Mouse (Mus musculus) MEL (cell line): Measurements from ENCODE around the gene 1700034J05Rik. TPM values are rescaled to one million over a fixed set of nuclear protein-coding genes. Genes with fewer than 3 reads are reported as not detected.

Experiments
- DNase-seq: peaks from one replicate; pipeline ENCODE4 v3.0.0; 2011; ENCODE audit warnings: low read depth, low spot score
- H3K27ac ChIP-seq: 2 replicates; pipeline ENCODE4 v1.5.1; 2012; ENCODE audit warnings: low read depth, mild to moderate bottlenecking, control low read depth, low read length, moderate library complexity; ENCODE audit not compliant: control insufficient read depth
- H3K27me3 ChIP-seq, 2 experiments: fragments of 150-350 bp in 1 of 2; sonication (generic) in 1 of 2; 2 replicates each; pipeline ENCODE4 v1.6.1; 2012; ENCODE audit warnings: low read length in 2 of 2, mild to moderate bottlenecking in 2 of 2, improper control_type of control experiment in 1 of 2, moderate library complexity in 1 of 2; ENCODE audit not compliant: insufficient read depth in 2 of 2, control insufficient read depth in 1 of 2
- H3K36me3 ChIP-seq, 2 experiments: 2 replicates each; pipeline ENCODE4 v1.6.1; 2012 to 2014; ENCODE audit warnings: low read length in 2 of 2, improper control_type of control experiment in 1 of 2, inconsistent platforms in 1 of 2, mild to moderate bottlenecking in 1 of 2; ENCODE audit not compliant: insufficient read depth in 2 of 2, control insufficient read depth in 1 of 2
- H3K4me1 ChIP-seq, 2 experiments: fragments of 150-350 bp in 1 of 2; sonication (generic) in 1 of 2; 2 replicates each; pipeline ENCODE4 v1.6.1; 2012; ENCODE audit warnings: low read length in 2 of 2, improper control_type of control experiment in 1 of 2, mild to moderate bottlenecking in 1 of 2; ENCODE audit not compliant: insufficient read depth in 2 of 2, control insufficient read depth in 1 of 2
- H3K4me3 ChIP-seq, 2 experiments: fragments of 150-350 bp in 1 of 2; sonication (generic) in 1 of 2; 2 replicates each; pipeline ENCODE4 v1.5.1; 2012; ENCODE audit warnings: low read depth in 2 of 2, low read length in 2 of 2, mild to moderate bottlenecking in 2 of 2, moderate library complexity in 2 of 2, control low read depth in 1 of 2, improper control_type of control experiment in 1 of 2; ENCODE audit not compliant: control insufficient read depth in 1 of 2, insufficient read depth in 1 of 2
- H3K79me2 ChIP-seq: 2 replicates; pipeline ENCODE4 v1.6.1; 2012; ENCODE audit warnings: mild to moderate bottlenecking, low read length, moderate library complexity; ENCODE audit not compliant: control insufficient read depth, poor library complexity, insufficient read depth
- H3K9ac ChIP-seq: 2 replicates; pipeline ENCODE4 v1.6.1; 2012; ENCODE audit warnings: low read depth, mild to moderate bottlenecking, control low read depth, low read length, moderate library complexity; ENCODE audit not compliant: control insufficient read depth, poor library complexity, severe bottlenecking
- H3K9me3 ChIP-seq: fragments of 150-350 bp; sonication (generic); replicated peaks from 2 replicates; pipeline ENCODE4 v1.6.1; 2012; ENCODE audit warnings: mild to moderate bottlenecking, low read length, improper control_type of control experiment, moderate library complexity; ENCODE audit not compliant: insufficient read depth
- BHLHE40 ChIP-seq: IDR thresholded peaks from 2 replicates; pipeline ENCODE4 v1.6.1; 2012; ENCODE audit warnings: low read depth, mild to moderate bottlenecking, inconsistent platforms, low read length, improper control_type of control experiment, borderline replicate concordance
- E2F4 ChIP-seq: IDR thresholded peaks from 2 replicates; pipeline ENCODE4 v1.6.1; 2011; ENCODE audit warnings: low read depth, low read length, improper control_type of control experiment, borderline replicate concordance
- ELF1 ChIP-seq: IDR thresholded peaks from 2 replicates; pipeline ENCODE4 v1.6.1; 2014; ENCODE audit warnings: low read depth, mild to moderate bottlenecking, inconsistent platforms, low read length, improper control_type of control experiment, moderate library complexity
- ETS1 ChIP-seq: IDR thresholded peaks from 2 replicates; pipeline ENCODE4 v1.6.1; 2012; ENCODE audit warnings: low read depth, mild to moderate bottlenecking, inconsistent platforms, low read length, improper control_type of control experiment, moderate library complexity
- GATA1 ChIP-seq: IDR thresholded peaks from 2 replicates; pipeline ENCODE4 v1.6.1; 2011; ENCODE audit warnings: low read depth, low read length, improper control_type of control experiment
- MAFK ChIP-seq: IDR thresholded peaks from 2 replicates; pipeline ENCODE4 v1.6.1; 2011; ENCODE audit warnings: low read depth, mild to moderate bottlenecking, low read length, improper control_type of control experiment, borderline replicate concordance
- MAX ChIP-seq: IDR thresholded peaks from 2 replicates; pipeline ENCODE4 v1.6.1; 2011; ENCODE audit warnings: low read length, improper control_type of control experiment
- MXI1 ChIP-seq: IDR thresholded peaks from 2 replicates; pipeline ENCODE4 v1.6.1; 2011; ENCODE audit warnings: mild to moderate bottlenecking, low read depth, low read length, improper control_type of control experiment
- MYB ChIP-seq: IDR thresholded peaks from 2 replicates; pipeline ENCODE4 v1.6.1; 2011; ENCODE audit warnings: mild to moderate bottlenecking, low read depth, low read length, improper control_type of control experiment
- NELFE ChIP-seq: IDR thresholded peaks from 2 replicates; pipeline ENCODE4 v1.6.1; 2011; ENCODE audit warnings: low read depth, low read length, improper control_type of control experiment
- POLR2A ChIP-seq, 2 experiments: IDR thresholded peaks; 2 replicates each; pipeline ENCODE4 v1.6.1; 2011 to 2012; ENCODE audit warnings: low read length in 2 of 2, mild to moderate bottlenecking in 2 of 2, control low read depth in 1 of 2, improper control_type of control experiment in 1 of 2, low read depth in 1 of 2, moderate library complexity in 1 of 2; ENCODE audit not compliant: control insufficient read depth in 1 of 2, insufficient read depth in 1 of 2, poor library complexity in 1 of 2
- POLR2AphosphoS2 ChIP-seq: IDR thresholded peaks from 2 replicates; pipeline ENCODE4 v1.6.1; 2011; ENCODE audit warnings: low read length, improper control_type of control experiment
- POLR2AphosphoS5 ChIP-seq: IDR thresholded peaks from 2 replicates; pipeline ENCODE4 v1.6.1; 2012; ENCODE audit warnings: low read depth, borderline replicate concordance, mild to moderate bottlenecking, inconsistent platforms, low read length, moderate library complexity, mixed read lengths
- SIN3A ChIP-seq: IDR thresholded peaks from 2 replicates; pipeline ENCODE4 v1.6.1; 2012; ENCODE audit warnings: low read length, improper control_type of control experiment, inconsistent platforms
- SMC3 ChIP-seq: IDR thresholded peaks from 2 replicates; pipeline ENCODE4 v1.6.1; 2011; ENCODE audit warnings: low read depth, low read length, improper control_type of control experiment
- TAL1 ChIP-seq: IDR thresholded peaks from 2 replicates; pipeline ENCODE4 v1.6.1; 2012; ENCODE audit warnings: mild to moderate bottlenecking, inconsistent platforms, low read length, moderate library complexity, mixed read lengths
- TBP ChIP-seq: IDR thresholded peaks from 2 replicates; pipeline ENCODE4 v1.8.0; 2011; ENCODE audit warnings: low read depth, low read length, improper control_type of control experiment
- USF1 ChIP-seq: IDR thresholded peaks from 2 replicates; pipeline ENCODE4 v1.6.1; 2014; ENCODE audit warnings: low read depth, mild to moderate bottlenecking, inconsistent platforms, low read length, improper control_type of control experiment, moderate library complexity
- ZC3H11A ChIP-seq: IDR thresholded peaks from 2 replicates; pipeline ENCODE4 v1.6.1; 2012; ENCODE audit warnings: low read depth, mild to moderate bottlenecking, inconsistent platforms, low read length, improper control_type of control experiment
- ZMIZ1 ChIP-seq: IDR thresholded peaks from 2 replicates; pipeline ENCODE4 v1.6.1; 2012; ENCODE audit warnings: low read depth, mild to moderate bottlenecking, inconsistent platforms, low read length, improper control_type of control experiment, moderate library complexity
- polyA plus RNA-seq, 2 experiments: library from polyadenylated mRNA; stranded (reverse) in 1 of 2; unstranded in 1 of 2; fragments of >175 nt in 1 of 2; fragments of >200 nt in 1 of 2; gene quantifications; 2 replicates each; pipeline versions ENCODE4 v1.2.1 to v1.2.4; 2012; ENCODE audit warnings: low replicate concordance in 2 of 2, low read depth in 1 of 2; ENCODE audit not compliant: insufficient read length in 2 of 2, insufficient read depth in 1 of 2, missing spikeins in 1 of 2
- total RNA-seq: library from RNA; depleted of rRNA; stranded (reverse); fragments of 300-350 nt; gene quantifications from 2 replicates; pipeline ENCODE4 v1.2.3, GENCODE M21; 2012

1700034J05Rik gene
- total and polyA plus RNA-seq, 3 experiments: not detected

DNA sequence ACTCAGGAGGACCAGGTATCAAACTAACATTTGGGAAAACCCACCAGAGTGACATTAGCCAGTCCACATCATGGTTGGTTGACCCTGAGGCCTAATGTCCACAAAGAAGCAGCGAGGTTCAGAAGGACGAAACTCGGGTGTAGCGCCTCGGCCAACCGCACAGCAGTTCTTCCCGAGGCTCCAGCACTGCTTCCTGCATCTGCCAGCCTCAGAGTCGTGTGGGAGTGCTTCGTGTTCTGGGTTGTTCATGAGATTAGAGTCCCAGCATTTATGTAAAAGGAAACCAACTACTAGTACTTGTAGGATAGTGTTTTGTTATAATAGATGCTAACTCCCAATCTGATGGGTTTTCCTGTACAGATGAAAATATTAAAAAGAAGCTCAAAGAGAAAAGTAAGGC, 45.1 kb upstream of the 1700034J05Rik start:
- Histone ChIP-seq H3K4me3 (no peak overlapping the region), H3K36me3 (no peaks in the 10 kb centered on the region), H3K79me2 (no peaks in the 10 kb centered on the region), H3K27me3 (no peaks in the 10 kb centered on the region), H3K4me1 (no peaks in the 10 kb centered on the region), H3K9ac (no peak overlapping the region), H3K27ac (no peak overlapping the region), H3K9me3 (no peaks in the 10 kb centered on the region)
- TF ChIP-seq ETS1: no peak
- no peak for TF ChIP-seq POLR2AphosphoS2
- TF ChIP-seq SMC3: no peak
- no peak for TF ChIP-seq MAFK
- TF ChIP-seq E2F4: no peak
- TF ChIP-seq NELFE: no peak
- no peak for TF ChIP-seq TAL1
- TF ChIP-seq USF1: no peak
- TF ChIP-seq GATA1: no peak
- TF ChIP-seq MAX: no peak
- DNase-seq: no peak

DNA sequence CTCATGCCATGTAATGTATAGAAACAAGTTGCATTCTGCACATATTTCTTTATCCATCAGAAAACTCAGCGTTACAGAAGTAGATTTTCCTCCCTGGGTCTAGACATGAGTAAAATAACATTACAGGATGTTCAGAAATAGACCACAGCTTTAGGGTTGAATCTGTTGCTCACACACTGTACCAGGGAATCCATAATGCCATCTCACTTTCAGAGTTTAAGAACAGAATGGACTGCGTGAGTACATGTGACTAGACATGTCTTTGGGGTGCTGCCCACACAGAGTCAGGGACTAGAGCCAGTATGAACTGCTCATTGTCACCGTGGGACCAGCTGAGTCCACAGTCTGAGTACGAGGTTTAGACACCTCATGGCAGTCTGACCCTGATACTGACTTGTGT, 44.5 kb upstream of the 1700034J05Rik start:
- Histone ChIP-seq H3K9ac (no peak overlapping the region), H3K36me3 (no peaks in the 10 kb centered on the region), H3K27me3 (no peaks in the 10 kb centered on the region), H3K27ac (no peak overlapping the region), H3K4me3 (no peak overlapping the region), H3K9me3 (no peaks in the 10 kb centered on the region), H3K4me1 (no peaks in the 10 kb centered on the region)
- no peak for DNase-seq
- TF ChIP-seq GATA1 (no peak), ELF1 (no peak)
- TF ChIP-seq, all 39 proteins: peak for 0
- H3K79me2 ChIP-seq: no peaks in the 10 kb centered on the region

DNA sequence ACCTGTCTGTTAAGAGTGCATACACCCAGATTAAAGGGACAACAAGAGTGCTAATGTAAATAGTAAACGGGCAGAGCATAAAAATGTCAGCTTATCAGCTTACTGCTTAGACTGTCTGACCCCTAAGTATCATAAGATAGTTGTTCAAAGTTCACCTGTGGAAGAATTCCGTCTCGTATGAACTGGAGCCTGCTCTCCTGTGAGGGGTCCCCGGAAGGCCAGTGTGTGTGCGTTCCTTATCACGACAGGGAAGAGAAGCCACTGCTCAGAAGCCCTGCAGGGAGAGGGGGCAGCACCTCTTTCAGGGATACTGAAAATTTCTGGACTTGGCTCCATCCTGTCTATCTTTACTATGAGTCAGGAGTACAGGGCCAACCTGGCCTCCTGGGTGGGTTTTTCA, 42.8 kb upstream of the 1700034J05Rik start:
- no peak for DNase-seq
- no peak for TF ChIP-seq ETS1
- no peak for TF ChIP-seq ZC3H11A
- TF ChIP-seq MYB: no peak
- no peak for TF ChIP-seq GATA1
- no peak for TF ChIP-seq SIN3A
- TF ChIP-seq ZMIZ1: no peak
- TF ChIP-seq MXI1: no peak
- no peak for TF ChIP-seq BHLHE40
- no peak for TF ChIP-seq POLR2A (IDR thresholded peaks at IDR 0.05; ENCODE audit: control insufficient read depth in 1 of 2, insufficient read depth in 1 of 2, low read depth in 1 of 2, low read length in 2 of 2, poor library complexity in 1 of 2)
- TF ChIP-seq POLR2AphosphoS5: no peak
- no peak for TF ChIP-seq TBP
- no peaks in the 10 kb centered on the region for H3K36me3 ChIP-seq

More for the DNA sequence above, 42.8 kb upstream of the 1700034J05Rik start:
- no peak overlapping the region for H3K4me3 ChIP-seq
- H3K4me1 ChIP-seq: no peaks in the 10 kb centered on the region
- H3K27me3 ChIP-seq: no peaks in the 10 kb centered on the region
- H3K27ac ChIP-seq: no peak overlapping the region
- H3K9ac ChIP-seq: no peak overlapping the region
- no peaks in the 10 kb centered on the region for H3K9me3 ChIP-seq
- H3K79me2 ChIP-seq: no peaks in the 10 kb centered on the region
